Mouse (Mus musculus) small intestine, adult 2 months (tissue): ENCODE measurements around the gene Osbpl2. TPM values are rescaled to one million over a fixed set of nuclear protein-coding genes. Genes with fewer than 3 reads are reported as not detected.

ENCODE experiments used
- H3K27ac ChIP-seq: fragments of 200-500 bp; 2 replicates; pipeline ENCODE4 v1.5.1; 2012; ENCODE audit warnings: low read depth, low read length, control low read depth, inconsistent platforms; ENCODE audit not compliant: insufficient read depth
- H3K27me3 ChIP-seq: fragments of 200-500 bp; 2 replicates; pipeline ENCODE4 v1.6.1; 2012; ENCODE audit warnings: mild to moderate bottlenecking, moderate library complexity, low read length, inconsistent platforms; ENCODE audit not compliant: control insufficient read depth, insufficient read depth
- H3K36me3 ChIP-seq: fragments of 200-500 bp; 2 replicates; pipeline ENCODE4 v1.6.1; 2012; ENCODE audit warnings: mild to moderate bottlenecking, low read length, control low read depth, inconsistent platforms; ENCODE audit not compliant: control insufficient read depth, insufficient read depth
- H3K4me1 ChIP-seq: fragments of 200-500 bp; 2 replicates; pipeline ENCODE4 v1.6.1; 2012; ENCODE audit warnings: low read length, inconsistent platforms, mixed read lengths; ENCODE audit not compliant: control insufficient read depth, insufficient read depth, insufficient read length
- H3K4me3 ChIP-seq: fragments of 200-500 bp; 2 replicates; pipeline ENCODE4 v1.5.1; 2012; ENCODE audit warnings: low read depth, mild to moderate bottlenecking, control low read depth, inconsistent platforms, low read length, moderate library complexity
- CTCF ChIP-seq: fragments of 200-500 bp; IDR thresholded peaks from 2 replicates; pipeline ENCODE4 v1.5.1; 2012; ENCODE audit warnings: low read depth, mild to moderate bottlenecking, control low read depth, inconsistent platforms, low read length, moderate library complexity, mixed read lengths; ENCODE audit not compliant: insufficient replicate concordance, insufficient read length; ENCODE audit errors: extremely low read depth
- POLR2A ChIP-seq: fragments of 200-500 bp; IDR thresholded peaks from 2 replicates; pipeline ENCODE4 v1.6.1; 2012; ENCODE audit warnings: low read depth, mild to moderate bottlenecking, control low read depth, inconsistent platforms, low read length, moderate library complexity
- WGBS: fragments of 180-500 bp; shearing (Covaris S2); methylation state at CpG from one replicate; pipeline ENCODE4 v1.1.7; 2018; 5-methylcytosine and 5-hydroxymethylcytosine counted together
- polyA plus RNA-seq: library from polyadenylated mRNA; depleted of rRNA; stranded (reverse); fragments of >200 nt; gene quantifications from 2 replicates; pipeline ENCODE4 v1.2.3, GENCODE M21; 2012

Gene Osbpl2
- polyA plus RNA-seq, 1 experiment, result 18.1 TPM

GRCm38 (mm10) chr2:180107081-180107480 is 12.0 kb upstream of the Osbpl2 start:
- H3K36me3 ChIP-seq, result no peaks in the 10 kb centered on the region
- H3K4me3 ChIP-seq, result no peak overlapping the region
- WGBS, result 55% methylated on average over 4 of the region's 4 CpGs
- peaks cover 10% of the 10 kb centered on the region for H3K4me1 ChIP-seq
- TF ChIP-seq POLR2A (no peak), CTCF (0 out of 2 replicates have a peak, but pooled peaks have one; percentile 16)
- H3K27me3 ChIP-seq, result peaks cover 35% of the 10 kb centered on the region
- H3K27ac ChIP-seq, result no peak overlapping the region

- Histone ChIP-seq H3K4me1 (peaks cover 10% of the 10 kb centered on the region), H3K4me3 (no peak overlapping the region), H3K36me3 (no peaks in the 10 kb centered on the region), H3K27me3 (peaks cover 23% of the 10 kb centered on the region), H3K27ac (no peak overlapping the region)
- 30% methylated on average over 6 of the region's 6 CpGs for WGBS
- TF ChIP-seq POLR2A (no peak), CTCF (no peak)
Measured at GRCm38 (mm10) chr2:180108285-180108684, 10.8 kb upstream of the Osbpl2 start.

GRCm38 (mm10) chr2:180113909-180114890 is 4.9 kb upstream of the Osbpl2 start:
- 66% methylated on average over 17 of the region's 17 CpGs for WGBS
- no peak overlapping the region for H3K4me3 ChIP-seq
- no peaks in the 10 kb centered on the region for H3K27me3 ChIP-seq
- TF ChIP-seq POLR2A (no peak), CTCF (no peak)
- H3K36me3 ChIP-seq, result no peaks in the 10 kb centered on the region
- H3K27ac ChIP-seq, result no peak overlapping the region
- H3K4me1 ChIP-seq, result peaks cover 26% of the 10 kb centered on the region

- peaks cover 26% of the 10 kb centered on the region for H3K4me1 ChIP-seq
- WGBS, result 65% methylated on average over 6 of the region's 6 CpGs
- TF ChIP-seq CTCF (no peak), POLR2A (no peak)
- no peaks in the 10 kb centered on the region for H3K27me3 ChIP-seq
- H3K27ac ChIP-seq, result no peak overlapping the region
- H3K36me3 ChIP-seq, result no peaks in the 10 kb centered on the region
- H3K4me3 ChIP-seq, result no peak overlapping the region
Measured at GRCm38 (mm10) chr2:180115279-180115678, 3.8 kb upstream of the Osbpl2 start.

GRCm38 (mm10) chr2:180116081-180116493 is 3.0 kb upstream of the Osbpl2 start:
- no peak for TF ChIP-seq POLR2A
- no peak for TF ChIP-seq CTCF
- Histone ChIP-seq H3K4me3 (no peak overlapping the region), H3K27ac (no peak overlapping the region), H3K4me1 (peaks cover 27% of the 10 kb centered on the region), H3K27me3 (no peaks in the 10 kb centered on the region), H3K36me3 (no peaks in the 10 kb centered on the region)
- WGBS, result 52% methylated on average over 10 of the region's 10 CpGs

GRCm38 (mm10) chr2:180116741-180117484 is 2.2 kb upstream of the Osbpl2 start:
- no peaks in the 10 kb centered on the region for H3K36me3 ChIP-seq
- TF ChIP-seq POLR2A (no peak), CTCF (no peak)
- H3K4me1 ChIP-seq, result peaks cover 27% of the 10 kb centered on the region
- H3K4me3 ChIP-seq, result no peak overlapping the region
- 59% methylated on average over 8 of the region's 8 CpGs for WGBS
- no peak overlapping the region for H3K27ac ChIP-seq
- no peaks in the 10 kb centered on the region for H3K27me3 ChIP-seq
